Mouse (Mus musculus) regulatory T cell (primary cell): ENCODE measurements around the gene Kctd19.

Source experiments
- in situ Hi-C: fragments of 300-600 bp; cut with MboI, MseI; formaldehyde crosslinking; loops from one replicate; pipeline ENCODE4 v1.15.1; 2025; ENCODE audit warnings: high pct_unique_total_duplicates

Gene Kctd19

GRCm38 (mm10) chr8:105422006-105422405 lies 8.7 kb upstream of the Kctd19 start:
- in situ Hi-C loops = no loop called here

- in situ Hi-C loops = no loop called here
These were observed 6.5 kb upstream of the Kctd19 start for GRCm38 (mm10) chr8:105419800-105420199.

GRCm38 (mm10) chr8:105418992-105419391 lies 5.7 kb upstream of the Kctd19 start:
- in situ Hi-C loops = no loop called here

- in situ Hi-C loops = no loop called here
These were observed 3.4 kb downstream of the Kctd19 start for GRCm38 (mm10) chr8:105409947-105410346.

DNA sequence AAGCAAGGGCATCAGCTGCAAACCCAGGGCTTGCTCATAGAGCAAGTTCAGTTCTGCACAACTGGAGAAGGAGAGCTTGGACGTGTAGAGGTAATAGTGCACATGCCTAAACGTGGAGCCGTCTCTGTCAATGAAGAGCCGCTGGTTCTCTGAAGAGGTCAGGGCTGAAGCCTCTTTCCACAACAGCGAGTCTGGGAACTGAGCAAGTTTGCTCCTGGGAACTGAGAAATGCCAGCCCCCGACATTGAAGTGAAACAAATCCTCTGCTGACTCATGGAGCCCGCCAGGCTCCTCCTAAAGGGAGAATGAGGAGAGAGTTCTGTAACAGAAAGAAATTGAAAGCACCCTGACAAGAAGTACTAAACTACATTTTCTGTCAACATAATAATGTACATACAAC lies 5.0 kb downstream of the Kctd19 start:
- in situ Hi-C loops = no loop called here

GRCm38 (mm10) chr8:105406416-105406815 lies 6.9 kb downstream of the Kctd19 start:
- in situ Hi-C loops = no loop called here

DNA sequence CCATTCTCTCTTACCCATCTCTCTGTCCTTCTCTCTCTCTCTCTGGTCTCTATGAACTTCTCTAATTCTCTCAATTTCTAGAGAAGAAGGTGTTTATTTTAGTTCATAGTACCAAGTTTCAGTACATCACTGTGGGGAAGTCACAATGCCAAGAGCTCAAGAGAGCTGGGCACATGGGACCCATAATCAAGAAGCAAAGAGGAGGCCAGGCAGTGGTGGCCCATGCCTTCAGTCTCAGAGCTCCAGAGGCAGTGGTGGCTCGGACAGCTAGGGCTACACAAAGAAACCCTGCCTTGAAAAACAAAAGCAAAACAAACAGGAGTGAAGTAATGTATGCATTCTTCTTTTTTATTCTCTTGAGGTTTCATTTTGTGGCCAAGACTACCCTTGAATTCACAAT lies 8.8 kb downstream of the Kctd19 start:
- in situ Hi-C loops = no loop called here

GRCm38 (mm10) chr8:105403467-105403866 lies 9.8 kb downstream of the Kctd19 start:
- in situ Hi-C loops = no loop called here

DNA sequence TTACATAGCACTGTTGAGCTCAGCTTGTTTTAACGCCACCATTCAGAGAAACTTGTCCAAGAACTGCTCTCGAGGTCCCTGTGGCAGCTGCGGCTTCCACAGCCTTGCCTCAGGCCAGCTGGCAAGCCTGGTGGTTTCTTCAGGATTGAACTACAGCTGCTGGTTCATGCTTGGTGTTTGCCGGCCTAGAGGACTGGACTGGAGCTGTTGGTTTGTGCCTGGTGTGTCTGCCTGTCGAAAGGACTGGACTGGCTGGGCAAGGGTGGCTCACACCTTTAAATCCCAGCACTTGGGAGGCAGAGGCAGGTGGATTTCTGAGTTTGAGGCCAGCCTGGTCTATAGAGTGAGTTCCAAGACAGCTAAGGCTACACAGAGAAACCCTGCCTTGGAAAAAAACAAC lies 13.3 kb downstream of the Kctd19 start:
- in situ Hi-C loops = no loop called here

- in situ Hi-C loops = no loop called here
These were observed 15.6 kb downstream of the Kctd19 start for GRCm38 (mm10) chr8:105397747-105398146.

- in situ Hi-C loops = no loop called here
These were observed 19.4 kb downstream of the Kctd19 start for GRCm38 (mm10) chr8:105393915-105394314.

- in situ Hi-C loops = no loop called here
These were observed 20.1 kb downstream of the Kctd19 start for GRCm38 (mm10) chr8:105393089-105393787.

GRCm38 (mm10) chr8:105389096-105389495 lies 24.2 kb downstream of the Kctd19 start:
- in situ Hi-C loops = no loop called here

DNA sequence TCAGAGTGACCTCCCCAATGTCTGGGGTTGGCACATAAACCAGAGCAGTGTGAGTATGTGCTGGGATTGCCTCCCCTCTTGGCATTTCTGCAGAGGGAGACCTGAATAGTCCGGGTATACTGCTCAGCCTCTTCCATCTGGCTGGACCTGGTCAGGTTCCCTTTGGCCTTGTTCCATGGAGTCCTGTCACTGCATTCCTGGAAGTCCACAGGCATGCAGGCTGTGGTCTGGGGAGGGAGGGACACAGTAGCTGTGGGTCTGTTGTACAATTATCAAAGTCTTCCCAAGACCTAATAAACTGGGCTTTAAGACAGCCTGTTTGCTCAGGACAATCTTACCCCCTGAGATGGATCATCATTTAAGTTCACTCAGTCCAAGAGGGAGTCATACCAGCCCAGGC lies 26.2 kb downstream of the Kctd19 start:
- in situ Hi-C loops = no loop called here

DNA sequence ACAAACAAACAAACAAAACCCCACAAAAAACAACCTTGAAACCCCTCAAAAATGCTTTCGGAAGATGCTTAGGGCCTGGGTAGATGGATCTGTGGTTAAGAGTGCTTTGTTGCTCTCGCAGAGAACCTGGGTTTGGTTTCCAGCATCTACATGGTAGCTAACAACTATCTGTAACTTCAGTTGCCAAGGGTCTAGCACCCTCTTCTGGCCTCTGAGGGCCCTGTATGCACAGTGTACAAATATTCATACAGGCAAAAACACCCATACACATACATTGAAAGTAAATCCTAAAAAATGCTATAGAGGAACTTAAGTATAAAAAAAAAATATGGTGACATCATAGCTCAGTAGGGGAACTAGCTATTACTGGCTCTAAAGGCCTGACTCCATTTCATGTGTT lies 29.2 kb downstream of the Kctd19 start:
- in situ Hi-C loops = no loop called here

- in situ Hi-C loops = no loop called here
These were observed 33.0 kb downstream of the Kctd19 start for GRCm38 (mm10) chr8:105380308-105380707.

DNA sequence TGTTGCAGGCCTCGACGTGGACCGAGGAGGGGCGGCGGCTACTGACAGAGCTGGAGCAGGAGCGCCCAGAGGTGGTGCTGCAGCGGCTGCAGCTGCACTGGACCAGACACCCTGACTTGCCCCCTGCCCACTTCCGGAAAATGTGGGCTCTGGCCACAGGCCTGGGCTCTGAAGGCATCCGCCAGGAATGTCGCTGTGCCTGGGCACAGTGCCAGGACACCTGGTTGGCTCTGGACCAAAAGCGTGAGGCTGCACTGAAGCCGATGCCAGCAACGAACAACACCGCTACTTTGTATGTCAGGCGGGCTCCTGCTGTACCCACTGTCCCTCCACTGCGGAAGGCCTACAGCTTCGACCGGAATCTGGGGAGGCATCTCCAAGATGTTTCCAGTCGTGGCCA lies 34.6 kb downstream of the Kctd19 start:
- in situ Hi-C loops = no loop called here

DNA sequence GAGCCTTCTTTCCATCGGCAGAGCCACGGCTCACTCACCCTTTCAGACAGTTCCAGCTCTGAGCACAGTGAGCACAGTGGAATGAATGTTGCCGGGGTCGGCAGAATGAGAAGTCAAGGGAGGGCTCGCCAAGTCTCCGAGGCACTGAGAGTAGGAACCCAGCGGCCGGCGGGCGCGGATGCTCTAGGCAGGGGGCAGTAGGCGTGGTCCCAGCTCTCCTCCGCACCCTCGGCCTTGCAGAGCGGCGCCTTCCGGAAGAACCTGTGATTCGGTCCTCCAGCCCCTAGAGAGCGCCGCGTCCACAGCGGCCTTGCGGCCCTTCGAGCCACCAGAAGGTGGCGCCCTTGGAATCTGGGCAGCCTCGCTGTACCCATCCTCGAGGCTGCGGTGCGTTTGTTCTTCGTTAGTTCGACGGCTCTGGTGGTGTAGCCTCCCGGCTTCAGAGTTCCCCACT lies 38.8 kb downstream of the Kctd19 start:
- in situ Hi-C loops = no loop called here

DNA sequence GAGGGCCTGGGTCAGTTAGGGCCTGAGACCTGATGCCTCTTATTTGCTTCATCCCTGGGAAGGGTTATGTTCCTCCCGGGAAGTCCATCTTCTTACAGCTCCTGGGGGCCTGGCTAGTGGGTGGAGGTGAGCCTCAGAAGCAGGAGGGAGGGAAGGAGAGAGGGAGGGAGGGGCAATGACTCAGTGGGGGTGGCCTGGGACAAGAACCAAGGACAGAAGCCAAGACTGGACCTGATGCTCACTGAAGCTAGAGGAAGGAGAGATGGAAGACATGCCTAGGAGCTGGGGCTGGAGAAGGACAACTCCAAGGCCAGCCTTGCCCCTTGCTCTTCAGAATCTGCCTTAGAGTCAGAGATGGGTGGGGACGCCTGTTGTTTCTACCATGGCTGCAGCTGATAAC lies 40.3 kb downstream of the Kctd19 start, which contains the start of gene Plekhg4:
TSS of gene Plekhg4 (plus strand) at position 243 of the 400 bp plus-strand sequence.
- in situ Hi-C loops = no loop called here

- in situ Hi-C loops = no loop called here
These were observed 40.8 kb downstream of the Kctd19 start for GRCm38 (mm10) chr8:105372473-105372872.

GRCm38 (mm10) chr8:105367107-105367506 lies 46.2 kb downstream of the Kctd19 start:
- in situ Hi-C loops = no loop called here

DNA sequence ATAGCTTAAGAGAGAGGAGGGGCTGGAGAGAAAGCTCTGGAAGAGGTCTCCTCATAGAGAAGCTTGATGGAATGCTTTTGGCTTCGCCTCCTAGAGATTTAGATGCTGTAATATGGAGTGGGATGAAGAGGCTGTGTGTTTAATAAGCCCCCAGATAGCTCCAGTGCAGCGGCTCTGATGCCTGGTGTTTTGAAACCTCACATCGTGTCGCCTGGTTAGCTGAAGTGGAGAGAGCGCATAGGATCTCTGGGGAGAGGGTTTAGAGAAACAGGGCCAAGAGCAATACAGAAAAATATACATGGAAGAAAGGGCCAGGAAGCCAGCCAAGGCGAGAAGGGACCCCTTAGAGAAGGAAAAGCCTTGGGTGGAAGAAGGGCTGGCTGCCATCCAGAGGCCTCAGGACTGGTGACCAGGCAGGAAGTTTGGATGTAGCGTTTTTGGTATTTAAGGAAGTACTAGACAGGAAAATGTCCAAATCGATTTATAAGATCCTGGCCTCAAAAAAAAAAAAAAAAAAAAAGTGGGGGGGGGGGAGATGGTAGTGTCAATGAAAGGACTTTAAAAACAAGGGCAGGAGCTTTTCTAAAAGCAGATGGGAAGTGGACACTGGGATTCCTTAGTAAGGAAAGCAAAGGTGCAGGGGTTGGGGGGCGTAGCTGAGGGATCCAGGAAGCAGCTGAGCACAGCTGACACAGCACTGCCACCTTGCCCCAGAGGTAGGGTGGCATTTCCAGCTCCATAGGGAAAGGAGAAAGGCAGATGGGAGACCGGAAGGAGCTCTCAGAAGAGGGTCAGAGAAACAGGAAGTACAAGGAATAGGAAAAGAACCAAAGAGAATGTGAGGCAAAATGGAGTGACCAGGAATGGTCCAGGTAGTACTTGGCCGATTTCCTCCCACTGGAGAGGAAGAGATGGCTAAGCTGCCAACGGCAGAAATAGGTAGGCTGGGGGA lies 51.3 kb downstream of the Kctd19 start:
- in situ Hi-C loops = no loop called here

- in situ Hi-C loops = no loop called here
These were observed 53.7 kb downstream of the Kctd19 start for GRCm38 (mm10) chr8:105359646-105360045.
